Mouse (Mus musculus) lung, postnatal 0 days (tissue): Measurements from ENCODE around the gene Sctr.

Experiments
- CTCF ChIP-seq: IDR thresholded peaks from 2 replicates; pipeline ENCODE4 v1.5.1; 2016; ENCODE audit warnings: antibody characterized with exemption, mild to moderate bottlenecking
- EP300 ChIP-seq: IDR thresholded peaks from 2 replicates; pipeline ENCODE4 v1.6.1; 2016; ENCODE audit warnings: antibody characterized with exemption, mild to moderate bottlenecking, control low read depth

DNA sequence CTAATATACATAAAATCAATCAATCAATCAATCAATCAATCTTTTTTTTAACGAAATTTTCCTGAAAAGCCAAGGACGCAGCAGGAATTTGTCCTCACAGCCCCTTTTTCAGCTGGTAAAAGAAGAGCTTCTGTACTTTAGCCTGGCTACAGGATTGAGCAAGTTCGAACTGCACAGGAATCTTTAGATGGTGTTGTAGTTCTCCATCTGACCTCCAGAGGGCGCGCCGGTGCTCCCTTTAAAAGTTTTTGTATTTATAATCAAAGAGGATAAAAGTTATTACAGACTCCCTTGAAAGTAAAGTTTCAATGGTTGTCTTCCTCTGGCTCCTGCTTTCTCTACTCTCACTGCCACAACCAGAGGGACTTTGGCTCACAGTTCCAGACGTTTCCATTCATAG lies 91.6 kb downstream of the Sctr start:
- TF ChIP-seq CTCF (peak; percentile 81), EP300 (no peak)
